Mouse (Mus musculus) embryonic facial prominence, embryonic 12.5 days (tissue): ENCODE results near the gene Unc80. TPM values are rescaled to one million over a fixed set of nuclear protein-coding genes. Genes with fewer than 3 reads are reported as not detected.

Experiments
- polyA plus RNA-seq: library from polyadenylated mRNA; unstranded; fragments of >200 nt; fragmentation: Nextera tagmentation; extraction: Ambion mirVana; gene quantifications from 2 replicates; pipeline ENCODE4 v1.2.1, GENCODE M21; 2016

Gene Unc80
- polyA plus RNA-seq, 1 experiment from 2014 or later = 0.08 TPM

Other genes starting within 250 kb of the Unc80 start
- 47.6 and 49.8 TPM in 2 replicates for gene Rpe, start 232.5 kb downstream of the Unc80 start, polyA plus RNA-seq